Mouse (Mus musculus) left cerebral cortex, adult 2 months (tissue): ENCODE results near the gene Unc93a. TPM values are rescaled to one million over a fixed set of nuclear protein-coding genes. Genes with fewer than 3 reads are reported as not detected.
"Not testable (repeated sequence)": the region's sequence is repeated elsewhere in the genome, so short reads cannot be mapped to it uniquely, and the experiment has no call there.

Experiments
- DNase-seq, 2 experiments: peaks; one replicate each; pipeline ENCODE4 v3.0.0; 2021 to 2022; ENCODE audit warnings: low spot score in 2 of 2, mixed read lengths in 1 of 2; ENCODE audit errors: extremely low spot score in 1 of 2
- H3K27ac ChIP-seq: fragments of 200-600 bp; 2 replicates; pipeline ENCODE4 v1.8.1; 2022
- H3K4me3 ChIP-seq: fragments of 200-600 bp; 2 replicates; pipeline ENCODE4 v1.8.1; 2022
- intact Hi-C: fragments of 180-260 bp; cut with DNase I; formaldehyde crosslinking; loops from one replicate; pipeline ENCODE4 v1.15.1; 2025
- total RNA-seq, 2 experiments: library from RNA; stranded (reverse); gene quantifications; 2 replicates each; pipeline ENCODE4 v1.2.3; 2021

Gene Unc93a
- total RNA-seq, 2 experiments from 2014 or later: 0.16 TPM; not detected in 1

DNA sequence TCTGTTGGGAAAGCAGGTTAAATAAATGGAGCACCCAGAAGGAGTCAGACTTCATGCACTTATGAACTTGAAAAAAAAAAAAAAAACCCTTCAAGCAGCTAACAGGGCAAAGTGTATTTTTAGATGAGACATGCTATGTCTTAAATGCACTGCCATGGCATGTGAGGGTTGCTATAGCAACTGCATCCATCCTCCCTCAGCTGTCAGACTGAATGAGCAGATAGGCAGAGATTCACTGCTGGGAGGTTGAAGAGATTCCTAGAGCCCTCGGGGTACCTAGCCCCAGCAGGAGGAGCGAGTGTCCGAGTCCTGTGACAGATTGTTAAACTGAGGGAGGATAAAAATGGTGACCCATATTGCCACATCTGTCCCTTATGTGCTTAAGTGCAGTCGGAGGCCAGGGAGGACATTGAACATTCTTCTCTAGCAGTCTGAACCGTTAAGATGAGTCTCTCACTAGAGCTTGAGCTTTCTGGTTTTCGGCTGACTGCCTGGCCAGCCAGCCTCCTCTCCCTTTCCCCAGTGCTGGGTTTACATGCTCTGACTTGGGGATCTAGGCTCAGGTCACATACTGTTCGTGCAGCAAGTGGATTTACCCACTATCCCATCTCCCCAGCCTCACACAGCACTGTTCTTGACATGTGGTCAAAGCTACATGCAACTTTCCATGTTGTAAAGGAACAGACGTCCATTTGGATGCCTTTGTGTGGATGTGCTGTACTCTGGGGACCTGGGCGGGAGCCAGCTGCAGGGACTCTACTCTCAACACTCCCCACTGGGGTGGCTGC is 18.9 kb downstream of the Unc93a start:
- H3K4me3 ChIP-seq, H3K27ac ChIP-seq, DNase-seq, intact Hi-C loops: not testable (repeated sequence)

DNA sequence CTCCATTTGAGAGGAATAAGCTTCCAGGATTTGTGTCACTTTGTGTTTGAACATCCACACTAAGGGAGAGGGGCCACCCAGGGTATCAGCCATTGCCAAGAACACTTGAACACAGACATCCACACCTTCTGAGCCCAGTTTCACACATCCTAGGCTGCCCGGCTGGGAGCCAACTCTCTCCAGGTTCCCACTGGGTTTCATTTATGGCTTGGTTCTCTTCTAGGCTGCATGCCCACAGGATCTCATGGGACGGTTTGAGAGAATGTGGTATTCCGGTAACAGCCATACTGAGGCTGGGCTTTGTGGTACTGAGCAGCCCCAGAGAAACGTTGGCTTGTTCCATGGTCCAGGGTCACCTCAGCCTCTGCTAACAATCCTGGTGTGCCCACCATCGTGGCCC is 25.0 kb downstream of the Unc93a start:
- intact Hi-C loops, H3K27ac ChIP-seq, DNase-seq, H3K4me3 ChIP-seq: not testable (repeated sequence)

DNA sequence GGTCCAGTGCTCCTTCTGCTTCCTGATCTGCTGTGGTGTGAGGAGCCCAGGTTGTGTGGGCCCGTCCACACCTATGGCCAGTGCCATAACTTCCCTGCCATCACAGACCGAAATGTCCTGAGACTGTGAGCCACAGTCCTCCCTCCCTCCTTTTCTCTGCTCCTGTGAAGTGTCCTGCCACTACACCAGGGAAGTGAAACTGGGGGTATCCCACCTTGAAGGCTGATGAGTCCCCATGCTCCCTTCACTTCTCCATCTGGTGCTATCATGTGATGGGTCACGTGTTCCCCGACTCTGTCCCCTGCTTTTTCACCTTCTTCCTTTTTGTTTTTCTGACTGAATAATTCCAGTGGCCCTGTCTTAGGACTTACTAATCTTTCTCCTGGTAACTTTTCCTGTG is 38.6 kb downstream of the Unc93a start:
- intact Hi-C loops, DNase-seq, H3K27ac ChIP-seq, H3K4me3 ChIP-seq: not testable (repeated sequence)

DNA sequence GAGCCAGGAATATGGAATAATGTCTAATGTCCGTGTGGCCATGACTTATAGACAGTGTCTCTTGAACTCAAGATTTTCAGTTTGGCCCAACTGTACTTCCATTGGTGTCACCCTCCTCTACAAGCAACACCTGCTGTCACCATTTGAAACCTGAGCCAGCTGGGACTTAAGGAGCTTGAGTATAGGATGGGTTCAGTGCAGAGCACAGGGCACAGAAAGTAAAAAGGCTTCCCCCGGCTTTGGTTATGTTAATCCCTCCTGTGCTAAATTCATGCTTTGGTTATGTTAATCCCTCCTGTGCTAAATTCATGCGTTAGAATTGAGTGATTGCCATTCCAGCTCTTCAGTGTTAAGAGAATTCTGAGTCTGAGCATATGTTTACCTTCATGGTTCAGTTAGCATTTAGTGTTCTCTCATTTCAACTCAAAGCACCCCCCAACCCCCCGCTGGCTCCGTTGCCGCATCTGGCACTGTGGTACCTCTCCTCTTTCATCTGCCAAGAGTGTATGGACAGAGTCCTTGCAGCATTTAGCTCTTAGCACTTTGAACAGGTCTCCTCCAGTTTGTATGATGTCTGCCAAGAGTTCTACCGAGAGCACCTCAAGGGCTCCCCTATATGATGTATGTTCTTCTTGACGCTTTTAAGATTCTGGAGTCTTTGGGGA is 39.4 kb downstream of the Unc93a start:
- H3K4me3 ChIP-seq, H3K27ac ChIP-seq, intact Hi-C loops, DNase-seq: not testable (repeated sequence)

DNA sequence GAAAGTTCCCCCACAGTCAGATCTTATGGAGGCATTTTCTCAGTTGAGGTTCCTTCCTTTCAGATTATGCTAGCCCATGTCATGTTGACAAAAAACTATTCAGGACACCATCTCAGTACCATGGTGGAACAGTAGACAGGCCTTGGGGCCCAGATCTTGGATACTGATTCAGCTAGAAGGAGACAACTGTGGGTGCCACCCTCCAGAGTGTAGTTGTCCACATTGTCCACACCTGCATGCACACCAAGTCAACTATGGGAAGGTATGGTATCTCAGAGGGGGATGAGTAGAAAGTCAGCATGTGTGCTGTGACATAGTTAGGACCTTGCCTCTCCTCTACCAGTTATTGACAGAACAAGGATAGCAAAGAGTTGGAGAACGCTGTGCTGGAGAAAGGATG is 40.1 kb downstream of the Unc93a start:
- H3K4me3 ChIP-seq, intact Hi-C loops, DNase-seq, H3K27ac ChIP-seq: not testable (repeated sequence)

DNA sequence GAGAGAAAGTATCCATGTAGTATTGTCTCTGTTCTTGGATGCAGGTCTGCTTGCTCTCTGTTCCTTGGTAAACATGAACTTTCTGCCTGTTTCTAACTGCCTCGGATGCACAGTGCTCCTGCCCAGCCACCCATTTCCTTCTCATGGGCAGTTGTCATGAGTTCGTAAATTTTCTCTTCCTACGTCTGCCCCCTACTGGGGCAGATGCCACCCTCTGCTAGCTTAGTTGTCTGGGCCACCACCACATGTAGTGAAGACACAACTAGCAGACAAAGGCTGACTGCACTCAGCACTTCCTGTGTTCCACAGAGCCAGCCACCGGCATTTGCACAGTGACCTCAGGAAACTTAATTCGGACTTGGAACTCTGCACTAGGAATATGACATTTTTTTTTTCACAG is 62.4 kb downstream of the Unc93a start:
- DNase-seq, H3K27ac ChIP-seq, intact Hi-C loops, H3K4me3 ChIP-seq: not testable (repeated sequence)

DNA sequence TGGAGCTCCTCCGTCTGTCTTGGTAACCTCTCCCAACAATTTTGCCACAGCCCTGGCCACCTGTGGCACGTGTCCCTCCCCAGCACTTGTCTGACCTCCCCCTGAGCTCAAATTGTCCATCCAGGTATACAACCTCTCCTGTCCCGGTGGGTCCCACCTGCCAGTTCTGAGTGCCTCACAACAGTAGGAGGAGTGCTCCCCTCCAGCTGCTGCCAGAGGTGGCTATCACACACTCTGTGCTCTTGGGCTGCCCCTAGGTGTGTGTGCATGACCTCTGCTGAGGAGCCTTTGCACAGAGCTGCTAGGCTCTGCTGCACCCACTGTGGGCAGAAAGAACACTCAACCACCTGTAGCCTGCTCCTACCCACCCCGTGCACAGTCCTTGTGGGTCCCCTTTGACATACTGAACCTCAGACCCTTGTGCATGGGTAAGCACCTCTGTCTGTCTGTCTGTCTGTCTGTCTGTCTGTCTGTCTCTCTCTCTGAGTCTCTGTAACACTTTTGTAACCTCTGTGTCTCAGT is 63.7 kb downstream of the Unc93a start:
- intact Hi-C loops, DNase-seq, H3K4me3 ChIP-seq, H3K27ac ChIP-seq: not testable (repeated sequence)

DNA sequence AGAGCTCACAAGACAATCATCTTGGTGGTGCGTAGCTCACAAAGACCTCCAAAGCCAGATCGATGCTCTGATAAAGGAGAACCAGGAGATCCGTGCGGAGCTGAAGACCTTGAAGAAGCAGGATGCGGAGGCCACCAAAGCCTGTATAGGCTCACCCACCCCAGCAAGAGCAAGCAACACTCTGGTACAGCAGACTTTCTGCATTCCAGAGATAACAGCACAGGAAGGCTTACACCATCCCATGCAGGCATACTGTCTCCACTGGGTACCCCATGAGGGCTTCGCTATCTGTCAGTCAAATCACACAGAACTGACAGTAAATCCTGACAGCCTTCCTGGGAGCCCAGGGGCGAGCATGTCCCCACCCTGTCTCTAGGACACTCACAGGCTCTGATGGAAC is 68.7 kb downstream of the Unc93a start:
- H3K27ac ChIP-seq, DNase-seq, H3K4me3 ChIP-seq, intact Hi-C loops: not testable (repeated sequence)

DNA sequence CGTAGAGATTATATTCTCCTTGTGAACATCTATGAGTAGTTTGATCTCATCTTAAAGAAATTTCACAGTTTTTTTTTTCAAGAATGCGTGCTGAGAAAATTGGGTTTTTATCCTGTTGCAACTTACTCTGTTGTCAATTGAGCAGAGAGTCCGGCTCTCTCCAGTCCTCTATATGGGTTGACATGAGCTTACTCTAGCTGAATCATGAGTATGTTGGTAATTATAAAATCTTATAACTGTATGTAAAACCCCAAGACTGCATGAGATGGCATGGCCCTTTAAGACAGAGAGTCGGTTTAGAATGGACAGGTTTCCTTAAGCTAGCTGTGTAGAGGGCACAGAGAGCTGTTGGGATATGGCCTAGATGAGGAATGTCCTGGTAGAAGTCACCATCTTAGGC is 70.8 kb downstream of the Unc93a start, which contains the start of gene Tcp10b:
Tcp10b (plus strand) TSS at position 301 of the 400 bp plus-strand sequence.
- H3K27ac ChIP-seq, DNase-seq, H3K4me3 ChIP-seq, intact Hi-C loops: not testable (repeated sequence)

Other genes starting within 250 kb of the Unc93a start
- 1 to 10 TPM; 2.8 to 4.0 TPM for gene Pnldc1, start 221.6 kb downstream of the Unc93a start, total RNA-seq
- 100 to 1,000 TPM; 193 to 195 TPM for gene Tcp1, start 216.1 kb downstream of the Unc93a start, total RNA-seq
- gene Mrpl18, start 215.5 kb downstream of the Unc93a start, total RNA-seq: 10 to 100 TPM; 56.1 to 60.5 TPM
- 1 to 10 TPM; 5.0 TPM for gene Acat3, start 191.2 kb downstream of the Unc93a start, total RNA-seq
- 10 to 100 TPM; 53.4 to 55.6 TPM for gene Acat2, start 171.1 kb downstream of the Unc93a start, total RNA-seq
- gene Wtap, start 137.6 kb downstream of the Unc93a start, total RNA-seq: 10 to 100 TPM; 52.7 to 54.2 TPM
- gene Sod2, start 125.0 kb downstream of the Unc93a start, total RNA-seq: 100 to 1,000 TPM; 267 to 273 TPM
- not detected for gene Gpr31b, start 79.5 kb downstream of the Unc93a start, total RNA-seq
- 1 to 10 TPM in 1 of 2 experiments, under 1 TPM in 1; 0.61 to 1.4 TPM for gene Tcp10b, start 70.7 kb downstream of the Unc93a start, total RNA-seq
- not detected for gene Smok2a, start 89.4 kb upstream of the Unc93a start, total RNA-seq
- gene Smok2b, start 98.4 kb upstream of the Unc93a start, total RNA-seq: not detected
- not detected for gene Tcp10c, start 222.8 kb upstream of the Unc93a start, total RNA-seq